Mouse (Mus musculus) embryonic fibroblast, embryonic 13.5 days (primary cell): ENCODE measurements at regions not wholly inside any gene's neighbourhood (a gene's known extent, or its start where the extent isn't known, plus 50 kb on each side); places are given as distances from the start of the nearest gene placed in this dataset.

Source experiments
- H3K27ac ChIP-seq: 2 replicates; pipeline ENCODE4 v1.5.1; 2012; ENCODE audit warnings: low read length, control low read depth, inconsistent platforms; ENCODE audit not compliant: insufficient read depth
- H3K4me1 ChIP-seq: 2 replicates; pipeline ENCODE4 v1.6.1; 2011; ENCODE audit warnings: low read length; ENCODE audit not compliant: control insufficient read depth, insufficient read depth
- H3K4me3 ChIP-seq: 2 replicates; pipeline ENCODE4 v1.5.1; 2011; ENCODE audit warnings: mild to moderate bottlenecking, control low read depth, low read length; ENCODE audit not compliant: insufficient read depth
- CTCF ChIP-seq: IDR thresholded peaks from 2 replicates; pipeline ENCODE4 v1.5.1; 2011; ENCODE audit warnings: mild to moderate bottlenecking, control low read depth, low read length, moderate library complexity, borderline replicate concordance; ENCODE audit not compliant: insufficient read depth
- POLR2A ChIP-seq: IDR thresholded peaks from 2 replicates; pipeline ENCODE4 v1.6.1; 2011; ENCODE audit warnings: low read depth, mild to moderate bottlenecking, control low read depth, low read length, moderate library complexity

- TF ChIP-seq CTCF (no peak), POLR2A (no peak)
- H3K27ac ChIP-seq = no peak overlapping the region
- H3K4me3 ChIP-seq = no peak overlapping the region
- no peaks in the 10 kb centered on the region for H3K4me1 ChIP-seq
Measured at GRCm38 (mm10) chr1:61418396-61418795, 220.2 kb upstream of the Pard3b start.

- Histone ChIP-seq H3K4me3 (no peak overlapping the region), H3K27ac (no peak overlapping the region), H3K4me1 (no peaks in the 10 kb centered on the region)
- TF ChIP-seq CTCF = no peak
- TF ChIP-seq POLR2A = no peak
Measured at GRCm38 (mm10) chr1:61419839-61420238, 218.8 kb upstream of the Pard3b start.

- Histone ChIP-seq H3K27ac (no peak overlapping the region; the same call in 1 of the 2 replicates), H3K4me1 (no peaks in the 10 kb centered on the region), H3K4me3 (no peak overlapping the region)
- no peak for TF ChIP-seq POLR2A
- no peak for TF ChIP-seq CTCF
Measured at GRCm38 (mm10) chr1:61423253-61423652, 215.4 kb upstream of the Pard3b start.

GRCm38 (mm10) chr1:61428706-61429501 is 209.7 kb upstream of the Pard3b start:
- H3K4me3 ChIP-seq = no peak overlapping the region
- TF ChIP-seq POLR2A = no peak
- no peak for TF ChIP-seq CTCF
- no peaks in the 10 kb centered on the region for H3K4me1 ChIP-seq

GRCm38 (mm10) chr1:61437603-61438002 is 201.0 kb upstream of the Pard3b start:
- H3K4me1 ChIP-seq = no peaks in the 10 kb centered on the region
- H3K4me3 ChIP-seq = no peak overlapping the region
- no peak overlapping the region for H3K27ac ChIP-seq
- no peak for TF ChIP-seq CTCF

More at GRCm38 (mm10) chr1:61428706-61429501, 209.7 kb upstream of the Pard3b start:
- H3K27ac ChIP-seq = no peak overlapping the region

GRCm38 (mm10) chr1:61461435-61461834 is 177.2 kb upstream of the Pard3b start:
- TF ChIP-seq POLR2A (no peak), CTCF (no peak)
- Histone ChIP-seq H3K4me1 (no peaks in the 10 kb centered on the region), H3K27ac (no peak overlapping the region), H3K4me3 (no peak overlapping the region)

GRCm38 (mm10) chr1:61470617-61471214 is 167.9 kb upstream of the Pard3b start:
- Histone ChIP-seq H3K27ac (no peak overlapping the region), H3K4me1 (peaks cover 3% of the 10 kb centered on the region; the same call in 1 of the 2 replicates), H3K4me3 (no peak overlapping the region)
- TF ChIP-seq POLR2A (no peak), CTCF (no peak)

- no peak for TF ChIP-seq CTCF
- TF ChIP-seq POLR2A = no peak
- peaks cover 3% of the 10 kb centered on the region; the same call in 1 of the 2 replicates for H3K4me1 ChIP-seq
- no peak overlapping the region for H3K4me3 ChIP-seq
- H3K27ac ChIP-seq = no peak overlapping the region
Measured at GRCm38 (mm10) chr1:61471779-61472578, 166.6 kb upstream of the Pard3b start.

GRCm38 (mm10) chr1:61472579-61473242 is 165.9 kb upstream of the Pard3b start:
- no peak overlapping the region for H3K27ac ChIP-seq
- TF ChIP-seq CTCF (no peak), POLR2A (no peak)
- H3K4me1 ChIP-seq = peaks cover 3% of the 10 kb centered on the region; the same call in 1 of the 2 replicates
- no peak overlapping the region for H3K4me3 ChIP-seq
